Mouse (Mus musculus): Measurements from ENCODE around the gene Col9a2. TPM values are rescaled to one million over a fixed set of nuclear protein-coding genes. Genes with fewer than 3 reads are reported as not detected.
A peak's percentile ranks its signal among the peaks of the same experiment; 100 is the strongest.
"Not testable (repeated sequence)": the region's sequence is repeated elsewhere in the genome, so short reads cannot be mapped to it uniquely, and the experiment has no call there.

The Col9a2 gene
- polyA plus RNA-seq, 1 experiment: 17.5 TPM

- TF ChIP-seq POLR2A (IDR thresholded peaks at IDR 0.05; ENCODE audit: borderline replicate concordance, extremely low read depth, insufficient read depth, insufficient read length, poor library complexity, severe bottlenecking): no peak
- TF ChIP-seq CTCF (IDR thresholded peaks at IDR 0.05; ENCODE audit: borderline replicate concordance, extremely low read depth, insufficient read depth, insufficient read length): no peak
- peak; percentile 41 for DNase-seq (ENCODE audit: low read depth)
These were observed 13.5 kb downstream of the Col9a2 start for GRCm38 (mm10) chr4:121052454-121053323.

GRCm38 (mm10) chr4:121056342-121056741 lies 17.2 kb downstream of the Col9a2 start:
- no peak for DNase-seq (ENCODE audit: low read depth)
- no peak for TF ChIP-seq POLR2A (IDR thresholded peaks at IDR 0.05; ENCODE audit: borderline replicate concordance, extremely low read depth, insufficient read depth, insufficient read length, poor library complexity, severe bottlenecking)
- TF ChIP-seq CTCF (IDR thresholded peaks at IDR 0.05; ENCODE audit: borderline replicate concordance, extremely low read depth, insufficient read depth, insufficient read length): peak; percentile 56

DNA sequence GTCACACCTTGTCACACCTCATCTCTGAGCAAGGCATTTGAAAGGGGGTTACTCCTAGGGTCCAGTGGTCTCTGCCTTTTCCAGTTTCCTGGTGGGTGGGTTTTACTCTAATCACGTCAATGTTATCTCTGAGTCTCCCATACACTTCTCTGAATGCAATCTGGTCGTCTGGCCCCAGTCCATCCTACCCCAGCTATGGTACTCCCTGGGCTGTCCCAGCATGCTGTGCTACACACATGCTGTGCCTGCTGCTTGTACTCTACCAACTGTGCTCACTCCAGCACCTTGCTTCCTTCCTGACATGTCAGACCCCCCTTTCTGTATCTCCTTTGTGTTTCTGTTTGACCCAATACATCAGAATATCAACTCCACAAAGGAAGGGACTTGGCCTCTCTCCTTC lies 17.8 kb downstream of the Col9a2 start:
- peak; percentile 49 for DNase-seq (ENCODE audit: low read depth)
- no peak for TF ChIP-seq CTCF (IDR thresholded peaks at IDR 0.05; ENCODE audit: borderline replicate concordance, extremely low read depth, insufficient read depth, insufficient read length)
- TF ChIP-seq POLR2A (IDR thresholded peaks at IDR 0.05; ENCODE audit: borderline replicate concordance, extremely low read depth, insufficient read depth, insufficient read length, poor library complexity, severe bottlenecking): no peak

DNA sequence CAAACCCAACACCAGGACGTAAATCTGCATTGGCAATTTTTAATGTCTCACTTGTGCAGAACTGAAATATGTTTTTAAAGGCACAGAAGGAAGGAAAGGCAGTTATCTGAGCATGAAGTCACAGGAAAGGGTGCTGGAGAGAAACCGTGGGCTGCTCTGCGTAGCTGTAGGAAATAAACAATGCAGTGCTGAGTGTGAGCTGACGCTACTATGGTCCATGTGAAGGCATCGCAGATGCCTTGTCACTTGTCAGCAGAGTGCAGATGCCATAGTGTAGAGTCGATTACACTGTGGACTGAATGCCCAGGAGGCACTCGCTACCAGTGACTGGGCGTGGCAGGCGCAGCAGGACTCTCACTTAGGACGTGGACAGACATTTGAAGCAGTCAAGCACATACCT lies 20.0 kb downstream of the Col9a2 start:
- not testable (repeated sequence) for DNase-seq (ENCODE audit: low read depth)

DNA sequence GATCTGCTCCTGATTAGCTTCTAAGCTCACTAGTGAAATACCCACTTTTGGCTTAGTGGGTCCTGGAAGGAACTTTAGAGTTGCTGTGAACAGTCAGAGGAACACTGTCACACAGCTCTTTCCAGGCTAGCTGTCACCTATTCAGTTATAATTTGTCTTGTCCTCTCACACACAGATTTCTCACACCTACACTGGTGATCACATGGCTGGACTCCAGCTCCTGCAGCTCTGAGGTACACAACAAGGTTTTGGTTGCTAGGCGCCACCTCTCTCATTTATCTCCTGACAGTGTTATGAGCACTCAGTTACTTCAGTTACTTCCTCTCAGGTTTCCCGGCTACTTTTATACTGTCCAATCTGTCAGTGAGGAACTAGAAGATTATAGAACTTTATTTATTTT lies 26.2 kb downstream of the Col9a2 start:
- no peak for DNase-seq (ENCODE audit: low read depth)
- TF ChIP-seq CTCF (IDR thresholded peaks at IDR 0.05; ENCODE audit: borderline replicate concordance, extremely low read depth, insufficient read depth, insufficient read length) (no peak), POLR2A (IDR thresholded peaks at IDR 0.05; ENCODE audit: borderline replicate concordance, extremely low read depth, insufficient read depth, insufficient read length, poor library complexity, severe bottlenecking) (no peak)

DNA sequence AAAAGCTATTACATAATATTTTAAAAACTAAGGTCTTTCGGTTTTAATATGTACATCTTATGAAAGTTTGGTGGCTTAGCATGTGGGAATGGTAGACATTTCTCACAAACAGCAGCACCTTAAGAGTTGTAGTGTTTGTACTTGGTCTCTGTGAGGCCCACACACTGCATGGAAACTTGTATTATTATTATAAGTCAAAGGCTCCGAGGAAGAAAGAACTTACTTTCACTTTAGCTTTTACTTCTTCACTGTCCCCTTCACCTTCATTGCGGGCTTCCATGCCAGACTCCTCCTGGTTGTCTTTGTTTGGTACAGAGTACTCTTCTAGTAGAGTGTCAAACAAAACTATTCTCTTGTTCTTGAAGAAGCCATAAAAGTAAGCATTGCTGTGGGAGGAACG lies 35.1 kb downstream of the Col9a2 start:
- DNase-seq (ENCODE audit: low read depth): no peak
- no peak for TF ChIP-seq POLR2A (IDR thresholded peaks at IDR 0.05; ENCODE audit: borderline replicate concordance, extremely low read depth, insufficient read depth, insufficient read length, poor library complexity, severe bottlenecking)
- no peak for TF ChIP-seq CTCF (IDR thresholded peaks at IDR 0.05; ENCODE audit: borderline replicate concordance, extremely low read depth, insufficient read depth, insufficient read length)

GRCm38 (mm10) chr4:121077915-121078646 lies 38.9 kb downstream of the Col9a2 start:
- TF ChIP-seq CTCF (IDR thresholded peaks at IDR 0.05; ENCODE audit: borderline replicate concordance, extremely low read depth, insufficient read depth, insufficient read length) (no peak), POLR2A (IDR thresholded peaks at IDR 0.05; ENCODE audit: borderline replicate concordance, extremely low read depth, insufficient read depth, insufficient read length, poor library complexity, severe bottlenecking) (no peak)
- DNase-seq (ENCODE audit: low read depth): no peak

DNA sequence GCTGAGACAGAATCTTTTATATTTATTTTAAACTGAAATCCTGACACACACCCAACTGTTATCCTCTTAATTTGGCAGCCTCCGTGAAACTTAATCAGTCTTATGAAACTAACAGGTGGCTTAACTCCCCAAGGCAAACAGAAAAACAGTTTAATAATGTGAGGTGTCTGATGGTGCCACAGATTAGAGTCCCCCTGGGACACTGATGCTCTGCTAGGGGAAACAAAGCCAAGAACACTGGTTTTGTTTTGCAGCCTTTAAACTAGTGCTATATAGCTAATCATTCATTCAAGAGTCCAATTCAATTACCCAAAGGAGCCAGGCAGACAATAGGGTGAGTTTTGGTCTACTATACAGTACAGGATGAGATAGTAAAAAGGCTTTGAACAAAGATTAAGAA lies 41.2 kb downstream of the Col9a2 start:
- TF ChIP-seq POLR2A (IDR thresholded peaks at IDR 0.05; ENCODE audit: borderline replicate concordance, extremely low read depth, insufficient read depth, insufficient read length, poor library complexity, severe bottlenecking) (no peak), CTCF (IDR thresholded peaks at IDR 0.05; ENCODE audit: borderline replicate concordance, extremely low read depth, insufficient read depth, insufficient read length) (no peak)
- DNase-seq (ENCODE audit: low read depth): peak; percentile 2

GRCm38 (mm10) chr4:121084506-121084905 lies 45.3 kb downstream of the Col9a2 start:
- TF ChIP-seq POLR2A (IDR thresholded peaks at IDR 0.05; ENCODE audit: borderline replicate concordance, extremely low read depth, insufficient read depth, insufficient read length, poor library complexity, severe bottlenecking) (no peak), CTCF (IDR thresholded peaks at IDR 0.05; ENCODE audit: borderline replicate concordance, extremely low read depth, insufficient read depth, insufficient read length) (no peak)
- no peak for DNase-seq (ENCODE audit: low read depth)

- TF ChIP-seq CTCF (IDR thresholded peaks at IDR 0.05; ENCODE audit: borderline replicate concordance, extremely low read depth, insufficient read depth, insufficient read length) (no peak), POLR2A (IDR thresholded peaks at IDR 0.05; ENCODE audit: borderline replicate concordance, extremely low read depth, insufficient read depth, insufficient read length, poor library complexity, severe bottlenecking) (no peak)
- no peak for DNase-seq (ENCODE audit: low read depth)
These were observed 49.5 kb downstream of the Col9a2 start for GRCm38 (mm10) chr4:121088696-121089095.

GRCm38 (mm10) chr4:121090211-121090610 lies 51.0 kb downstream of the Col9a2 start:
- DNase-seq (ENCODE audit: low read depth): no peak
- no peak for TF ChIP-seq CTCF (IDR thresholded peaks at IDR 0.05; ENCODE audit: borderline replicate concordance, extremely low read depth, insufficient read depth, insufficient read length)
- TF ChIP-seq POLR2A (IDR thresholded peaks at IDR 0.05; ENCODE audit: borderline replicate concordance, extremely low read depth, insufficient read depth, insufficient read length, poor library complexity, severe bottlenecking): no peak
